Mouse (Mus musculus) spleen, adult 2 months (tissue): Measurements from ENCODE around the gene Plxdc2.

Experiments
- CTCF ChIP-seq: fragments of 200-500 bp; IDR thresholded peaks from 2 replicates; pipeline ENCODE4 v1.5.1; 2011; ENCODE audit warnings: mild to moderate bottlenecking, inconsistent platforms; ENCODE audit not compliant: insufficient read depth, insufficient read length, insufficient replicate concordance; ENCODE audit errors: extremely low read depth
- POLR2A ChIP-seq: fragments of 200-500 bp; IDR thresholded peaks from 2 replicates; pipeline ENCODE4 v1.6.1; 2011; ENCODE audit warnings: low read depth, low read length, inconsistent platforms

DNA sequence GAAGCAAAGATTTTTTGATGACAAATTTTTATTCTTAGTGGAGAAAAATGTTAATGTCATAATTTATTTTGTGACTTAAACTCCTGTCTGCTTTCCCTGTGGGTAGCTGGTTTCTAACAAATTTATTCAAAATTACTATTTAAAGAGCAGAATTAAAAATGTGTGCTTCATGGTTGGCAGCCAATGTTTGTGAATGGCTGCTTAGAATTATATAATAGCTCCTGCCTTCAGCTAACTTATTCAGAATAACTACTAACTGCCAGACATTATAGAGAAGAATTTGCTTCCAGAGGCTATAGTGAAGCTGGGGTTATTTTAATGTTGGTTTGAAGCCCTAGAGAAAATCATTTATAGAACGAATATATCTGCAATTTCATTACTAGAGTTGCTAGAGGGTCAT, 30.1 kb downstream of the Plxdc2 start:
- TF ChIP-seq CTCF (no peak), POLR2A (no peak)
